Mouse (Mus musculus): ENCODE measurements at regions not wholly inside any gene's neighbourhood (a gene's known extent, or its start where the extent isn't known, plus 50 kb on each side); places are given as distances from the start of the nearest gene placed in this dataset.

- TF ChIP-seq CTCF (IDR thresholded peaks at IDR 0.05) (no peak), EP300 (IDR thresholded peaks at IDR 0.05) (no peak)
Measured at GRCm38 (mm10) chr16:29990795-29991587, 73.2 kb upstream of the Hes1 start.
